Mouse (Mus musculus): ENCODE measurements around the gene Soat1.
"Not testable (repeated sequence)": the region's sequence is repeated elsewhere in the genome, so short reads cannot be mapped to it uniquely, and the experiment has no call there.

The Soat1 gene

DNA sequence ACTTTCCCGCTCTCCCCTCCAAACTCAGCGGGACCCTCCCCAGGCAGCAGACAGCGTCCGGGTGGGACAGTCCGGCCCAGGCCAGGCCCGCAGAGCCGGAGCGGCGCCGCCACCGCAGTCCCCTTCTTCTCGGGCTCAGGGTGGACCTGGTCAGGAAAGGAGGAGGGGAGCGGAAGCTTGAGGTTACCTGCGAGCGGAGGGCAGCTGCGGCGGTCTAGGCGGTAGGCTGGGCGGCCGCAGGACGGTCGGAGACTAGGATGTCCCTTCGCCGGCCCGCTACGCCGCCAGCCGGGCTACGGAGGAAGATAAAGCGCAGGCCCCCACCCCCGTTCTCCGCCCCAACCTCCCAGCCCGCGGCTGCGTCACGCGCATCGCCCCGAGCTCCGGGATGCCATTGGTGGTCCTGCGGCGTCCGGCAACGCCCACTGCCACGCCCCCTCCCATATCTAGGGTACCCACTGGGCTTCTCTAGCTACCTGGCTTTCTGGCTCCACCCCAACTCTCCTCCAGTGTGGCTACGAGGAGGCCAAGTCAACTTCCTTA, at the start of gene Soat1:
Gene Soat1, minus strand, starts transcription at position 371 of the 543 bp plus-strand sequence.
- DNase-seq (ENCODE audit: extremely low read depth, low read depth, low spot score), result no peak

- DNase-seq (ENCODE audit: extremely low read depth, low read depth, low spot score), result not testable (repeated sequence)
Observed at GRCm38 (mm10) chr1:156523842-156524241, 49.7 kb upstream of the Soat1 start, which contains the start of gene Gm10031. Gene Gm10031, plus strand, starts transcription at chr1:156524012.

- DNase-seq (ENCODE audit: extremely low read depth, low read depth, low spot score), result no peak
Observed at GRCm38 (mm10) chr1:156521796-156522517, 47.8 kb upstream of the Soat1 start.

GRCm38 (mm10) chr1:156520136-156520780, 46.1 kb upstream of the Soat1 start:
- no peak for DNase-seq (ENCODE audit: extremely low read depth, low read depth, low spot score)

DNA sequence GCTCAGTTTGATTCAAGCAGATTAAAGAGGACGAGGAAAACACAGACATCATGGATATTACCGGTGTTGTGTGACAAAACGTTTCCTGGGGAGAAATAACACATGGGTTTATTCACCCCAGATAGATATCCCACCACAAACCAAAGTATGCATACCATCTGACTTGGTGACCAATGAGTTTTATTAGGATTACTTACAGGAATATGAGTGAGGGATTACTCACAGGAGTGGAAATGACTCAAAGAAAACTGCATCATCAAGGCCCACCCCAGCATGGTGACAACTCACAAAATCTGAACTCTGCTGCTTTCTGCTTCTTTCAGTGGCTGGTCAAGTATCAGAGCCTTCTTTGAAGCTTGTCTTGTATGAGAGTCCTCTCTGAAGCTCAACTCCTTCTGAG, 33.6 kb upstream of the Soat1 start:
- DNase-seq (ENCODE audit: extremely low read depth, low read depth, low spot score), result no peak

- DNase-seq (ENCODE audit: extremely low read depth, low read depth, low spot score), result no peak
Observed at GRCm38 (mm10) chr1:156505901-156506300, 31.8 kb upstream of the Soat1 start.

- DNase-seq (ENCODE audit: extremely low read depth, low read depth, low spot score), result no peak
Observed at GRCm38 (mm10) chr1:156504945-156505523, 30.9 kb upstream of the Soat1 start.

DNA sequence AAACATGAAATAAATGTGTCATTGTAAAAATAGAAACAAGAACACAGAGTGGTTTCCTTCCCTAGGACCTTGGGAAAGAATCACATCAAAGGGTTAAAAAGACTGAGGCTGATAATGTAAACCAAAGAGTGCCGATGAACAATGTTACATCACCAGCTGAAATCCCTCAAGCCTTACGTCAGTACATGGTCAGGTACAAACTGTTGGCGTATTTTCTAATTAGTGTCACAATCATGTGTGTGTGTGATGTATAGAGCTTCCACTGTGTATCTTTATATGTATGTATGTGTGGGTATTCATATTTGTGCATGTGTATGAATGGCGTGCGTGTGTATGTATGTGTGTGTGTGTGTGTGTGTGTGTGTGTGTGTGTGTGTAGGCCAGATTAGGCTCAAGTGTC, 22.8 kb upstream of the Soat1 start:
- DNase-seq (ENCODE audit: extremely low read depth, low read depth, low spot score), result no peak

DNA sequence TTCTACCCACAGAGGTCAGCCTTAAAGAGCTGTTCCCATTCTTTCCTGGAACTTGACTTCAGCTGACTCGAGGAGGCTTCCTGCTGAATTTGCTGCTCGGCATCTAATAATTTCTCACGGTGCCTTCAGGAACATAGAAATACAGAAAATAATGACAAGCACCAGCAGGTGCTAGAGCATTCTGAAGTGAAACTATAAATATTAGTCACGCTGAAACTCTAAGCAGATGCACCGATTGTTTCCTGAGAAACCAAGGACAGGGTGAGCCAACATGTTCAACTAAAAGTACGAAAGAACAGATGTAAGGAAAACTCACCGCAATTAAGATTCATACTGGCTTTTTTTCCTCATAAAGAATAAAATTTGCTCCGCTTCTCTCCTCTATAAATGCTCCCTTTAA, 20.9 kb upstream of the Soat1 start:
- no peak for DNase-seq (ENCODE audit: extremely low read depth, low read depth, low spot score)

GRCm38 (mm10) chr1:156491226-156491796, 17.2 kb upstream of the Soat1 start:
- DNase-seq (ENCODE audit: extremely low read depth, low read depth, low spot score), result no peak

DNA sequence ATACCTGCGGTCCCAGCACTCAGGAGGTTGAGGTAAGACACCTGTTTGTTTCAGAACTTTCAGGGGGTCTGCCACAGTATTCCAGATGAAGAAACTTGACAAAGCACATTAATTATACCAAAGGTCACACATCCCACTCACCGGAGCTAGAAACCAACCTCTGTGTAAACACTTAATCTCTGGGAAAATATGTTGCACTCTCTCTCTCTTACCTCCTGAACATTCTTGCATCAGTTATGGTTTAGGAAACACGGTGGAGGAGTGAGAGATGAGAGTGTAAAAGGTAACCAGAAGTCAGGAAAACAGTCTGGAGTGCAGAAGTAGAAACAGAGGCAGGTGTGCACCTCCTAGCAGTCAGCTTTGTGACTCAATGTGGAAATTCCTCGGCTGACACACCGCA, 13.9 kb upstream of the Soat1 start:
- DNase-seq (ENCODE audit: extremely low read depth, low read depth, low spot score), result no peak

GRCm38 (mm10) chr1:156487498-156487897, 13.4 kb upstream of the Soat1 start:
- no peak for DNase-seq (ENCODE audit: extremely low read depth, low read depth, low spot score)

DNA sequence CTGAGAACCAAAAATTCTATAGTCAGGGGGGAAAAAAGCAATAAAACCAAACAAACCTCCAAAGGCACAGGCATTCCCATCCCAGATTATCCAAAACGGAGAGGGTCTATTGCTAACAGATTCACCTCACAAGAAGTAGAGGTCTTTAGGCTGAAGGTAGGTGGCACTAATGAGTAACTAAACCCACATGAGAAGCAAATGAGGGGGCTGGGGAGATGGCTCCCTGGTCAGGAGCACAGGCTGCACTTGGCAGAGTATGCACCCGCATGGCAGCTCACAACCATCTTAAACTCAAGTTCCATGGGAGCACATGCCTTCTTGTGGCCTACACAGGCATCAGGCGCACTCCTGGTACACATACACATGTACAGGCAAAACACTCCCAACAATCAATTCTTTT, 7.7 kb upstream of the Soat1 start:
- no peak for DNase-seq (ENCODE audit: extremely low read depth, low read depth, low spot score)

DNA sequence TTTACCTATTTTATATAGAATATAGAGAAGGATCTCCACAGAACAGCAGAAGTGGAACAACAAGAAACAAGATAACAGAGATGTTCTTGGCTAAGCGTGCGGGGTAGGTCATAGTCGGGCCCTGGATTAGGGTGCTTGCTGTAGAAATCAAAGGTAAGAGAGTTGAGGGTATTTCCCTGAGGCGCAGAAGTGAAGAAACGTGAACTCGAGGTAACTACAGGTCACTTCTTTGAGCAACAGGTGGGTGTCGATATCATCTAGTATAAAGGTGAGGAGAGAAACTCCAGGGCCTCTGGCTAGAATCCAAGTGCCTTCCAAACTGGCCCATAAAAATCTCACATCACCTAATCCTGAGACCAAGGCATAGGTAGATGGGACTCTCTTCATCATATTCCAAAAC, 2.4 kb upstream of the Soat1 start:
- peak; percentile 87 for DNase-seq (ENCODE audit: extremely low read depth, low read depth, low spot score)

- DNase-seq (ENCODE audit: extremely low read depth, low read depth, low spot score), result no peak
Observed at GRCm38 (mm10) chr1:156476016-156476415, 1.9 kb upstream of the Soat1 start.

DNA sequence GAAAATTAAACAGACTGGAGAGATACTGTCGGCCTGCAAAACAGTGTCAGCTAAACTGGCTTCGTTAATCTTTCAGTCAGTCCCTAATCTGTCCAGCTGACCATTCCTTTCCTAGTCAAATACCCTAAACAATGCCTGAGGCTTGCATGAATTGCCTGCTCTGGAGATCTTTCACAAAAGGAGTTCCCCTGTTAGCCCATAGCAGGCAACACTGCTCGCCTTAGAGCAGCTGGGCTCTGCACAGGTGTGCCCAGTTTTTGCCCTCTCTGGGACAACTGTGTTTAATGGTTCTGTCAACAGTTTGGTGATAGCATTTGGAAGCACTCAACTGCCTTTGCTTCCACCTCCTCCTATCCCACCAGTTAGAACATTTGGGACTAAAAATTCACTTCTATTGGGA, 723 bp upstream of the Soat1 start:
- DNase-seq (ENCODE audit: extremely low read depth, low read depth, low spot score), result no peak

DNA sequence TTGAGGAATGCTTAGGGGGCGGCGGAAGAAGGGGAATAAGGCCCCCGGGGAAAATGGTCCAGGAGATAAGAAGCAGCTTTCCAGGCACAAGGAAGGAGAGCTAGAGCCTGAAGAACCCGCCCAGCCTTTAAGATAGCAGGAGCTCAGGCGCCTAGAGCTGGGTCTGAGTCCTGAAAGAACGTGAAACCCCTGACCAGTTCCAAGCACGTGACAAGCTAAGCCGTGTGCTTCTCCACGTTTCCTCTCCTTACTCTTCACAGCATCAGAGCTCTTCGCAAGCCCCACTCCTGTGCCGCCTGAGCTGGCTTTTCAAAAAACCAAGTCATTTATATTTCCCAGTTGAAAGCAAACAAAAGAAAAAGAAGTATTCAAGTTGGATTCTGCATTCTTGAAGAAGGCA, 1.1 kb downstream of the Soat1 start:
- DNase-seq (ENCODE audit: extremely low read depth, low read depth, low spot score), result no peak

DNA sequence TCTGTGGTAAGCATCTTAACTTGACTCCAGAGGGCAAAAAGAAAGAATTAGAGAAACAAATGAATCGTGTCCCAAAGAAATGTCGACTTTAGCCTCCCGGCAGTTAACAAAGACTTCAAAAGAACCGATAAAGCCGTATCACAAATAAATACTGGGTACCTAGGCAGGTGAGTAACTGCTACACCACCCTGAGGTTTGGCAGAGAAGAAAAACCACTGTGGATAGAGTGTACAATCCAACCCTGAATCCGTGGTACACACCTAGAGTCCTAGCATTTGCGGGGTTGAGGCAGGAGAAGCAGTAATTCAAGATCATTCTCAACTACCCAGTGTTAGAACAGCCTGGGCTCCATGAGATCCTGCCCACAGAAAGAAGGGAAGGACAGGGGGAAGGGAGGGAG, 2.2 kb downstream of the Soat1 start:
- DNase-seq (ENCODE audit: extremely low read depth, low read depth, low spot score), result no peak

- no peak for DNase-seq (ENCODE audit: extremely low read depth, low read depth, low spot score)
Observed at GRCm38 (mm10) chr1:156471071-156471470, 3.1 kb downstream of the Soat1 start.

DNA sequence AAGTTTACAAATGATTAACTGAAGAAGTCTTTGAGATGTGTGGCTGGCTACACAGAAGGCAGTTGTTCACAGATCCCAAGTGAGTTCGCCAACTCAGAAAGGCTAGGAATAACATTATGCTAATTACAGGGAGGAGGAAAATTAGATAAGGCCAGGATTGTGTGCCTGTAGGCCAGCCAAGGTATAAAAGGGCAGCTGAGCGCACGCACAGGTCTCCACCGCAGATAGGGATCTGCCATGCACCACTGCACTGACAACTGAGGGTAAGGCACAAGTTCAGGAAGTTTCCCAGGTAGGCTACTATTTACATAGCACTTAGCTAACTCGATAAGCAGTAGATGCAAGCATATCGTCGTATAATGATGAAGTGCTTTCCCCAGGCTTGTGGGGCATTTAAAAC, 3.6 kb downstream of the Soat1 start:
- DNase-seq (ENCODE audit: extremely low read depth, low read depth, low spot score), result no peak

GRCm38 (mm10) chr1:156468576-156468975, 5.6 kb downstream of the Soat1 start:
- DNase-seq (ENCODE audit: extremely low read depth, low read depth, low spot score), result no peak

All from fat pad, adult 2 months (tissue).